Mouse (Mus musculus) gastrocnemius, postnatal 36 days (tissue): Measurements from ENCODE around the gene Cry1. TPM values are rescaled to one million over a fixed set of nuclear protein-coding genes. Genes with fewer than 3 reads are reported as not detected.
A peak's percentile ranks its signal among the peaks of the same experiment; 100 is the strongest.

Experiments
- DNase-seq, 2 experiments: peaks; one replicate each; pipeline ENCODE4 v3.0.0; 2022
- intact Hi-C: fragments of 180-260 bp; cut with DNase I; formaldehyde crosslinking; loops from one replicate; pipeline ENCODE4 v1.15.1; 2025
- long read RNA-seq, 2 experiments: library from polyadenylated mRNA; stranded (forward); transcript quantifications; one replicate each; pipeline ENCODE4 v2.0.0; 2021
- total RNA-seq, 2 experiments: library from RNA; stranded (reverse); gene quantifications; 2 replicates each; pipeline ENCODE4 v1.2.3; 2021

Gene Cry1
- 1 to 10 TPM; 8.3 to 8.6 TPM for total RNA-seq
- long read RNA-seq, experiment 1, partial matches to known transcripts: 4 of 7 reads
- long read RNA-seq, experiment 1, other reads (novel, unspliced or antisense): 1 of 7 reads
- long read RNA-seq, experiment 2, transcript Cry1-201 (13 exons, 3,026 nt): major isoform, 7 of 9 reads
- long read RNA-seq, experiment 2, partial matches to known transcripts: 2 of 9 reads
- long read RNA-seq, experiment 2, other reads (novel, unspliced or antisense): 0 of 9 reads

DNA sequence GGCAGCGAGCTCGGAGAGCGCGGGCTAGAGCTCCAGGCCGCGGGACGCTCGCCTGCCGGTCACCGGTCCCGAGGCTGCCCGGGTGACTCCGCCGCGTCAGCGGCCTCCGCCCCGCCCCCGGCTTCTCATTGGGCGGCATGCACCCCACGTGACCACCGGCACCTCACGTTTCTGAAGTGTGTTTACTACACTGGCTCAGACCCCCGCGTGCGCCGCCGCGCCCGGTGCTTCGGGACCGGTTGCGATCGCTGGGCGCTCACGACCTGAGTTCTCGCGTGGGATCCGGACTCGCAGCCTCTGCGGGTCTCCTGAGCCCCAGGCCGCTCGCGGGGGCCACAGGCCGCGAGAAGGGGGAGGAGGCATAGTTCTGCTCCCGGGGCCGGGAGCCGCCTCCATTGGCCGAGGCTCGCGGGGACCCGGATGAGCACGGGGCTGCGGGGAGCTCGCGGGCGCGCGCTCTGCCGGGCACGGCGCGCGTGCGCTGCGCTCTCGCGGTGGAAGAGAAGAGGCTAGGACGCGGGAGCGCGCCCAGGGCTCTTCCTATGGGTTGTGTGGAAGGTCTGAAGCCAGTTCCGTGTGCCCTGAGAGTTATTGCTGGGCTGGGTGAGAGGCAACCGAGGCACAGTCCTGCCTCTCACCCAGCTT lies at the start of gene Cry1:
TSS of gene Cry1 (minus strand) at position 101 of the 645 bp plus-strand sequence.
- peak; percentile 94 to 99 for DNase-seq
- intact Hi-C loops: loop anchor here (10.0 kb wide), 1 partner anchor 730 kb away; the partner anchor contains the start of gene Prdm4

DNA sequence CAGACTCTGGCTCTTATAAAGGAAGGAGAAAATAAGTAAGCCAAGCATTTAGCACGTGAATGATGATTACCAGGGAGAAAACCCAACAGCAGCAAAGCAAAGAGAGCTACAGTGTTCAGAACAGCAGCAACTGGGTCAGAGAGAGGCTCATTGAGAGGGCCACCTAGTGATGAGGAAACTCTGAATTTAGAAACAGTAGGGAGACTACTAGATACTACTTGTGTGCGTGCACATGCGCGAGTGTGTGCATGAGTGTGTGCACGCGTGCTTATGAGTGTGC lies 36.8 kb upstream of the Cry1 start:
- intact Hi-C loops: loop anchor here (1.0 kb wide), 2 partner anchors 404 to 430 kb away; no protein-coding TSS in a partner anchor
- no peak for DNase-seq

DNA sequence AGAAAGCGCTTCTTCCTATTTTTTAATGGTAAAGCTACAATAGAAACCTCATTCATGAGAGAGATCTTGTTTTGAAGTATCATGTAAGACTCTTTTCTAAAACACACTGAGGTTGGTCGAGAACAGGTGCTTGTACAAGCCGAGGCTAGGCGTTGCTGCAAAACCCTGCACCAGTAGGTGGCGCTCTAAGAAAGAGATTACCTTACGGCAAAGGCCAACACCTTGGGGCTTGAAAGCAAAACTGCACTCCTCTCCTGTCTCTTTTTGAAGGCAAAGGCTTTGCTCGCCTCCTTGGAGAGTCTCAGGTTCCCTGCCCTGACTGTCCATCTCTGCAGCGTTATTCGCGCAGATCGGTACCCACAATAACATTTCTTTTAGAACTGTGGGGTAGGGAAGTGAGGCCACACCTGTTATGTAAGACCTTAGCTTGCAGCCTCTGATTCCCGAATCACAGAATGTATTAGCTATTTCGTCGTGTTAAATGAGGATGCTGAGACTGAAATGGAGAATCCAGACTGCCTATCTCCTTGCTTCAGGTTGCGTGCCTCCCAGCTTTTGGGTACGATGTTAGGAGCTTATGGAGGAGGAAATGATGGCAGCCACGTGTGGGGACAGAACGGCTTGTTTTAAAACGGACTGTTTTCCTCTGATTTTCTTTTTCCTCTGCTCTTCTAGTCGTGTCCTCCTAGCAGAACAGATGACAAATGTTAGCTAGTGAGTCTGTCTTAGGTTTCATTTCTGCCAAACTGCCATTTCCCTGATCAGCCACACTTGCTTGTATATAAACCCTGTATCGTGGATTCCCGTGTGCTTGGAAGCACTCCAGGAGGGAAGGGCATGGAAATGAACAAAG lies 36.3 kb upstream of the Cry1 start:
- peak; percentile 59 to 67 for DNase-seq
- intact Hi-C loops: loop anchor here (1.0 kb wide), 2 partner anchors 404 to 430 kb away; no protein-coding TSS in a partner anchor

DNA sequence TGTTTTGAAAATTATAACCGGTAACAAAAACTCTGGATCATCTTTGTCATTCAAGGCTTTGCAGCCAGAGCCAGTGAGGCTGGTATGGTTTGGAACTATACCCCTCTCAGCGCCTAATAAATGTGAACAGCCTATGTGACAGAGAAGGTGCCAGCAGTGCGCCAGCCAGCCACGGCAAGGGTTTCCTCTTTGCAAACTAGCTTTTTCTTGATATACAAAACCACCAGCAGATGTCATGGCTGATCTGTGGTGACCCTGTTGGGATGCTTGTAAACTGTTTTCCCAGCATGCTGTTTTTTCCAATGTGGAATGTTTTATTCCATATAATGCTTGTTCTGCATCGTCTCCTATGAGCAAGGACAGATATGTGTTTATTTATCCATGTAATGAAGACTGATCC lies 30.0 kb upstream of the Cry1 start:
- intact Hi-C loops: no loop called here
- DNase-seq: no peak

DNA sequence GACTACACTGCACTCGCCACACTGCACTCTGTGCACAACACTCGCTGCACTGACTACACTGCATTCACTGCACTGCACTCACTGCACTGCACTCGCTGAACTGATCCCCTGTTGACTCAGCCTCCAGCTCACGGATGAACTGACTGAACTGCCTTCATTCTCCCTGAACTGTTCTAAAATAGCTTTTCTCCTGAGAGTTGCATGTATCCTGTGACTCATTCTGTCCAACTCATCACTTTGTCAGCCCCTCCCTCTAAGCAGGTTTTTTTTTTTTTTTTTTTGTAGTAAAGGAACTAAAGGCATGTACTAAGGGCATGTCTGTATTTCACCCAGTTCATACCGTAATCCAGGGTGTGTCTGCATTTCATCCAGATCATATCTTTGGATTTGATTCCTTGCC lies 26.8 kb upstream of the Cry1 start:
- intact Hi-C loops: no loop called here
- no peak for DNase-seq

DNA sequence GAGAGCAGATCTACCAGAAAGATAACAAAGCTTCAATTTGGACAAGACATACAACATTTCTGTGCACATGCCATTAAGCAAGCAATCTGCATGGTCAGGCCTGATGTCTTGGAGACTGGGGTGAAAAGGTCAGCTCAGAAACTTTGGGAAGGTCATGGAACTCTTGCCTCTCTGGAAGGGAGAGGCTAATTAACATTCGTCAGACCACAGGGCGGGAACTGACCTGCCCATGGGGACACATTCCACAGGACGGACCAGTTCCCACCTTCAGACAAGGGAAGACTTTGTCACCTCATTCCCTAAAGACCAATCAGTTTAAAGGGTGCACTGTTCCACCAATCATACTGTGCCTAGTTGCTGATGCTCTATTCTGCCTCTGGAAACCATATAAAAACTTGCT lies 25.3 kb upstream of the Cry1 start:
- DNase-seq: no peak
- intact Hi-C loops: no loop called here

DNA sequence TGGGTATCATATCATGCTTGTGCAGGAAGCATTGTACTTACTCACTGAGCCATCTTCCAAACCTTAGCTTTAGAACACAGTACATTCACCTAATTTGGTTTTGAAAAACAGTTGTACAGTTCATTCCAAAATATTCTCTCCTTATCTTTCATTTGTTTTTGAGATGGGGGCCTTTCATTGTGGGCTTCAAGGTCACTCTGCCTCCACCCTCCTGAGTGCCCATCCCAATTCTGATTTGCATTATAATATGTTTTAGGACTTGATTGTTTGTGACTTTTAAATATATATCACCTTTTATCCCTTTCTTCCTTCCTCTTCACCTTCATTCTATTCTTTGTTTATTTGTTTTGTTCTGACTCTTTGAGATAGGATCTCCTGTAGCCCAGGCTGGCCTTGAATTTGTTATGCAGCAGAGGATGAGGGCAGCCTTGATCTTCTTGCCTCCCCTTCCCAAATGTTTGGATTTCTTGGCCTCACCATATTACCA lies 24.3 kb upstream of the Cry1 start:
- no peak for DNase-seq
- intact Hi-C loops: no loop called here

DNA sequence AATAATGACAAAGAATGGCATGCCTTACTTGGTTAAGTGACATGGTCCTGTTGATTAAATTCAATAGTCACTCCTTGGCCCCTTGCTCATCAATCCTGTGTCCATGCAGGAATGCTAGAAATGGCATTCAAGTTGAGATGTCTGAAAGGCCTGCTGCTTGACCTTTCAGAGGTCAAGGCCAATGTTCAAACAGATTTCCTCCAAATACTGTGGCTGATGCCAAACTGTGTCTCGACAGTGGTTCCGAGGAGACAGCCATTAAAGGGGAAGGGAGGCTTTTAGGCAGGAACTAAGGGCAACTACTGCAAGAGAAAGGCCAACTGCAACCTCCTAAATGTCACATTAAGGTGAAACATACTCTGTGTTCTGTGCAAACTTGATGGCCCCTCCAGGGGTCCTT lies 20.5 kb upstream of the Cry1 start:
- intact Hi-C loops: no loop called here
- DNase-seq: no peak

DNA sequence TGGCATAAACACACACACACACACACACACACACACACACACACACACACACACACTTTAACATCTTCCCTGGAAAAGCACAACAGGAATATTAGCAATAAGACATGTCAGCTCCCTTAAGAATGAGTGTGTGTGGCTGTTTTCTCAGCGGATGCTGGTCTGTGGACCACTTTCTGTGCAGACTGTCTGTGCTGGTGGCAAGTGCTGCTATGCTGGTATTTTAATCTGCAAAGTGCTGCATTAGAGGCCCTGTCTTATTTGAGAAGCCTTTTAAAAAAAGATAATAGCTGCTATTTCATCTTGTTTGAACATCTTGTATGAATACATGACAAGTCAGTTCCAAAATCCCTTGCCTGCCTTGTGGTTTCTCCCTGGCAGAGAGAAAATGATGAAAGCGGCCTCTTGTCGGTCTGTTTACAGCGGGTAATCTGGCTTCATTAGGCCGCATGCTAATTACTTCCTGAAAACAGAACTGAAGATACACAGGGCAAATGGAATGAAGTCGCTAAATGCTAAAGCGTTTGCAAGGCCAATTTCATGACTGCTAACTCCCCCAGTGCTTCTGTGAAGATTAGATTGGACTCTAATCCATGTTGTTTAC lies 19.5 kb upstream of the Cry1 start:
- intact Hi-C loops: no loop called here
- DNase-seq: no peak

DNA sequence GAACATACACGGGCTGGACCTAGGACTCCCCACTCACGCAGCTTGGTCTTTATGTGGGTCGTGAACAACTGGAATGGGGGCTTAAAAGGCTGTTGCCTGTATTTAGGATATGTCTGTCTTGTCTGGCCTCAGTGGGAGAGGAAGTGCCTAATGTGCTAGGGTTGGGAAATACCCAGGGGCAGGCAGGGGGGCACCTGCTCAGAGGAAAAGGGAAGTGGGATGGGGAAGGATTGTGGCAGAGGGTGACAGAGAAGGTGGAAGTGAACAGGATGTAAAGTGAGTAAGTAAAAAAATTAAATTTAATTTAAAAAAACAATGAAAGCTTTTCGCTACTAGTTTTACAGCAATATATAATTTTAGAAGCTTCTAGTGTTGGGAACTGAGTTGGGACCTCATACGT lies 9.7 kb upstream of the Cry1 start:
- no peak for DNase-seq
- intact Hi-C loops: loop anchor here (5.0 kb wide), 1 partner anchor 42 kb away; no protein-coding TSS in a partner anchor

DNA sequence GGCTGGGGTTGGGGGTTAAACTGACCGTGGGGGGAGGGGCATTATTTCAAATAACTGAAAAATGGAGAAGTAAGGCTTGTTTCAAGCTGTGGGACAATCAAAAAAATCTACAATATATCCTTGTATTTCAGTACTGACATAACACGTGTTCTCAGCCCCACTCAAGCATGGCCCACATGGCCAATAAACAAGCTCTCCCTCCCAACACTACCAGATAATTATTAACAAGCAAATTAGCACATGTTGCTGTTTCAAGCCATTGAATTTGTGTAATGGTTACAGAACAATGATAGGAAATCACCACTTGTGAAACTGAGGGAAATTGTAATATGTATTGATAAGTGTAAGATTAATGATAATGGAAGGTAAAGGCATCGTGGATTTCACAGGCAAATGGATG lies 8.5 kb upstream of the Cry1 start:
- DNase-seq: no peak
- intact Hi-C loops: loop anchor here (5.0 kb wide), 1 partner anchor 41 kb away; no protein-coding TSS in a partner anchor

DNA sequence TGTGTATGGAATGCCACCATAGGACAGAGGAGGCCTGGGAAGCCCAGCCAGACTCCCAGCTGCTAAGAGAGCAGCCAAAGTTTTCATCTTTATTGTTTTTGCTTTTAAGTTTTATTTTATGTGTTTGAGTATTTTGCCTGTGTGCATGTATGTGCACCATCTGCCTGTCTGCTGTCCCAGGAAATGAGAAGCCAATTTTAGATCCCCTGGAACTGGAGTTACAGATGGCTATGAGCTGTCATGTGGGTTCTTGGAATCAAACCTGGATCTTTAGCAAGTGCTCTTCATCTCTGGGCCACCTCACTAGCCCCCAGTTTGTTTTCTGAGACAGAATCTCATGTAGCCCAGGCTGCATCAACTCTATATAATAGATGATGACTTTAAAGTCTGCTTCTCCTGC lies 5.8 kb upstream of the Cry1 start:
- intact Hi-C loops: loop anchor here (5.0 kb wide), 1 partner anchor 38 kb away; no protein-coding TSS in a partner anchor
- no peak for DNase-seq

DNA sequence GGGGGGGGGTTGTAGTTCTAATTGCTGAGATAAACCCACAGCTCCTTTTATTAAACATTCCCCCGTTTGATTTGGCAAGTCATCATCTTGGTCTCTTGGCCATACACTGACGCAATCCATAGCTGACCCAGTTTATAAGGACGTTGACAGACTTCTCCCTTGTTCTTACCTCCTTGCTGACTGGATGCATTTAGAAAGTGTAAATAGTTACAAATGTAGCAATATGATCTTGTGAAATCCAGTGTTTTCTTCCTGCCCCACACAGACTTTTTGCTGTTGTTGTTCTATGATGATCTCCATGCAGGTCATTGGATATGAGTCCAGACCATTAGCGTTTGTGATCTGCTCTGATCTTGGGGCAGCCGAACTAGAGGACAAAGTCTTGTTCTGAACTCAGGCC lies 5.1 kb upstream of the Cry1 start:
- DNase-seq: no peak
- intact Hi-C loops: loop anchor here (5.0 to 10.0 kb wide), 2 partner anchors 38 to 725 kb away; partner anchors contain the start of gene Prdm4

DNA sequence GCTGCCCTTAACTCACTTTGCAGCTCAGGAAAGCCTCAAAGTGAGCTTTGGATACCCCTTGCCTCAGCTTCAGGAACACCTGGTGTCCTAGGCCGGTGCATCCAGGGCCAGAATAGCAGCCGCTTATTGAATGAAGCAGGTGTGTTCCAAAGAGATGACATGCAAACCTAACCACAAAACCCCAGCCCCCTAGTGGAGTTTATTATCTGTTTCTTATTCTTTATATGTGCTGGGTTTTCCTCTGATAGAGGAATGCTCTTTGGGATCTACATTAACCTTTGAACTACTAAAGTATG lies 1.6 kb upstream of the Cry1 start:
- intact Hi-C loops: loop anchor here (10.0 kb wide), 1 partner anchor 728 kb away; the partner anchor contains the start of gene Prdm4
- DNase-seq: no peak

DNA sequence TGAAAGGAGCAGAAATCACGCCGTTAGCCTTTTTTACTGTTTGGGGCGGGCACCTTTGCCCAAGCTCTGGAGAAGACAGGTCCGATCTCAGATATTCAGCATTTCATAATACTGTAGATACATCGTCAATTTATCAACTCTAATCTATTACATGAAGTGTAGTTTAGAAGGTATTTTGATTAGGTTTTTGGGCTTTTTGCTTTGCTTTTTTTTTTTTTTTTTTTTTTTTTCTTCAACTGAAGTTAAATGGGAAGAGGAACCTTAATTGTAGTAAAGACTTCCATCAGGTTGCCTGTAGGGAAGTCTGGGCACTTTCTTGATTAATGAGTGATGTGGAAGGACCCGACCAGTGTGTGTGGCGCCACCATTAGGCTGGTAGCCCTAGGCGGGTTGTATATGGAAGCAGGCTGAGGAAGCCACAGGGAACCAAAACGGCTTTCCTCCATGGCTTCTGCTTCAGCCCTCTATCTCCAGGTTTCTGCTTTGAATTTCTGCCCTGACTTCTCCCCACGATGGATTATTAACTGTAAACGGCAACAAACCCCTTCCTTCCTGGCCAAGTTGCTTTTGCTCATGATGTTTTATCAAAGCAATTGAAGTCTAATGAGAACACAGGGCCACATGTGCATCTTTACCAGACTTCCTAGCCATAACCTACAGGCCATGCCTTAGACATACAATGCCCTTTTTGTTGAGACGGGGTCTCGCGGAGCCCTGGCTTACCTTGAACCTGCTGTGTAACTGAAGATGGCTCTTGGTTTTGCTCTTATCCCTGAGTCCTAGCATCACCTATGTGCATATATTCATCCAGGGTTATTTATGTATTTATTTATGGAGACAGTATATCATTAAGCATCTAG lies 1.0 kb upstream of the Cry1 start:
- intact Hi-C loops: loop anchor here (10.0 kb wide), 1 partner anchor 729 kb away; the partner anchor contains the start of gene Prdm4
- no peak for DNase-seq

DNA sequence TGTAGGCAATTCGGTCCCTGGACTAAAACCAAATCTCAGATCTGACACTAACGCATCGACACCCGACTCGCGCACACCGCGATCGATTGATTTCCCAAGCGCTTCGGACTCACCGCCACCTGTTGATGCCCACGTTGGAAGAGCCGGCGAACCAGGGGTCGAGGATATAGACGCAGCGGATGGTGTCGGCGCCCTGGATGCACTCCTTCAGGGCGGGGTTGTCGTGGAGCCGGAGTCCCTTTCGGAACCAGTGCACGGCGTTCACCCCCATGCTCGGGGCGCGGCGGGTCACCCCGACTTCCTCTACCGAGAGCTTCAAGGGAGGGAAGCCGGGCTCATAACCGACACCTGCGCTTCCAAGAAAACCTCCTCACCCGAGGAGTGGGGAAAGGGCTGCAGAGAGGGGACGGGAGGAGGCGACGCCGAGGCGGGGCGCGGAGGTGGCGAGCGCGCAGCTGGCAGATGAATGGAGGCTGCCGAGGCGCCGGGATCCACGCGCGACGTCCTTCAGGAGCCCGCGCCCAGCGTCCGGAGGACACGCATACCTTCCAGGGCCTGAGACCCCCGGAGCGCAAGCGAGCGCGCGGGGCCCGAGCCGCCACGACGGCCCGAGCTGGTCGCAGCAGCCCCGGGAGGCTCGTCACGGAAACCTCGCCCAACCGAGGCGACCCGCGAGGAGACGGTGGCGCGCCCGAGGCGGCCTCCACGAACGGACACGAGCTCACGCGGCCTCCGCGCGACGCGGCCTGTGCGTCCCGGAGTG lies 482 bp downstream of the Cry1 start:
- intact Hi-C loops: loop anchor here (10.0 kb wide), 1 partner anchor 730 kb away; the partner anchor contains the start of gene Prdm4
- peak in 1 of 2 experiments; percentile 43 for DNase-seq

DNA sequence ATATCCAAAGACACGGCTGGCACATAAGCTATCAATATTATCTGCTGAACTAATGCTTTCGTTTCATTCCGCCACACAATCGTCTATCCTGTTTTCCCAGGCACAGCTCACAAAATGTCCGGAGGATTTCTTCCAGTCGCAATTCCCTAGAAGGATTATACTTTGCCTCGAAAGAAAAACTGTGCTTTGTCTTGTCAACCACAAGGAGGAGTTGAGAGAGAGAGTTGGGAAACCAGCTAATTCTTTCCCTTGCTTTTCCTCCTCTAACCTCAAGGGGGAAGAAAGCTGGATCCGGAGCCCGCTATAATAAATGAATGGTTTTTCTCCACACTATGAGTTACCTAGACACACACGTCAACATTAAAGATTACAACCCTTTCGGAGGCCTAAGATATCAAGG lies 1.2 kb downstream of the Cry1 start:
- intact Hi-C loops: loop anchor here (10.0 kb wide), 1 partner anchor 731 kb away; the partner anchor contains the start of gene Prdm4
- DNase-seq: no peak

DNA sequence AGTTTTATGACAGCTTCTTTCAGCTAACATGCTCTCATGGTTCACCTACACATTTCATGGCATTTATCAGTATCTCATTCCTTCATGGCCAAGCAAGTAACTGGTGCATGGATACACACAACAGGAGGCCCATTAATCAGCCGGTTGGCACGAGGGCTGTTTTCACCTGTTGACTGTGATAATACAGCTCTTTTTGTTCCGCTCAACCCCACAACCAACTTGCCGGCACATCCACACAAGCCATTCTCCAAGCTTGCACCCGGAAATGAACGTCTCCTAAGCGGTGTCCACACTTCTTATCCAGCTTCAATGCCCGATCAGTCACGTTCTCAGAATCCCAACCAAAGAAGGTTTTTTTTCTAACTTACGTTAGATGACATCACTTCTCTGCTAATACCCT lies 2.1 kb downstream of the Cry1 start:
- intact Hi-C loops: loop anchor here (10.0 kb wide), 1 partner anchor 732 kb away; the partner anchor contains the start of gene Prdm4
- DNase-seq: no peak

DNA sequence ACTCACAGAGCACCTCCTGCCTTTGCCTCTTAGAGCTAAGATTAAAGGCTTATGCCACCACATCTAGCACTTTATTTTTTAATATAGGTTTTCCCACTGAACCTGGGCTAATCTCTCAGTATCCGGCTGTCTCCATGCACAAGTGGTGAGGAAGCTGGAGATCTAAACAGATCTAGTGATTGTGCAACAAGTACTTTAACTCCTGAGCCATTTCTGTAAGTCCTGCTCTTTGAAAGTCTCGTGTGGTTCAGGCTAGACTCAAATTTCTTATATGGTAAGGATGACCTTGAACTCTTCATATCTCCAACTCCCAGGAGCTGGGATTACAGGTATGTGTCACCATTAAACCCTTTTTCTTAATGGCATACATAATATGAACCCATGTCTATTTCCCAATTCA lies 8.2 kb downstream of the Cry1 start:
- DNase-seq: no peak
- intact Hi-C loops: no loop called here
